Mouse (Mus musculus) skeletal muscle tissue, adult 2 months (tissue): ENCODE measurements around the gene Exosc5.

Source experiments
- DNase-seq: peaks from one replicate; pipeline ENCODE4 v3.0.0-alpha.2; 2012; ENCODE audit warnings: low read depth, low spot score

The Exosc5 gene

GRCm38 (mm10) chr7:25705801-25706251 lies 46.9 kb downstream of the Exosc5 start:
- DNase-seq, result no peak

GRCm38 (mm10) chr7:25706578-25707170 lies 47.7 kb downstream of the Exosc5 start:
- no peak for DNase-seq

DNA sequence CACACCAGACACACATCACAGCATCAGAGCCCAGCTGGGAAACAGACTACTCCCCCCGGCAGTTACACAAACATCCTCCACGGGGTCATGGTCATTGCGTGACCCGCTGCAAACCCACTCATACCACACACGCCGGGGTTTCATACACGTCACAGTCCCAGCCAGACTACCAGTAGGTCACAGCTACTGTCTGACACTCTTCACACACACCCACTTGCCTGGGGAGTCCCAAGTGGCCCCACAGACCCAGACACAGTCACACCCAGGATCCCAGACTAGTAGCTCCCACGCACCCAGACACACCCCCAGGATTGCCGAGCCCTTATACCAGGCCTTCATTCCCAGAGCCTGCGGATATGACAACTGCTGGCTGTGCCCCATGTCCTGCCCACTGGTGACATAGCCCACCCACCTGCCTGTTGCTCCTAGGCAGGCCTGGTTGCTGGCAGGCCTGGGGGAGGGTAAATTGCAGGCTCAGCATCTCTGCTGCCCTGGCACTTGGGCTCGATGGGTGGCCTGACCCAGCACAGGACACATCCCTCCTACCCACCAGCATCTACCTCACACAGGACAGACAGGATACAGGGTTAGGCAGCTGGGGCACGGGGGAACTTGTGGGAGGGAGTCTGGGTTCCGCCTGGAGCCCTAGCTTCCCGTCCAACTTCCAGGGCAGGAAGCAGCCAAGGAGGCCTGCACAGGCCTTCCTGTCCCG lies 48.8 kb downstream of the Exosc5 start:
- DNase-seq, result no peak

GRCm38 (mm10) chr7:25709961-25710360 lies 51.0 kb downstream of the Exosc5 start:
- DNase-seq, result no peak

- no peak for DNase-seq
These were observed 51.7 kb downstream of the Exosc5 start for GRCm38 (mm10) chr7:25710519-25711130.

- DNase-seq, result no peak
These were observed 52.2 kb downstream of the Exosc5 start for GRCm38 (mm10) chr7:25711165-25711564.

DNA sequence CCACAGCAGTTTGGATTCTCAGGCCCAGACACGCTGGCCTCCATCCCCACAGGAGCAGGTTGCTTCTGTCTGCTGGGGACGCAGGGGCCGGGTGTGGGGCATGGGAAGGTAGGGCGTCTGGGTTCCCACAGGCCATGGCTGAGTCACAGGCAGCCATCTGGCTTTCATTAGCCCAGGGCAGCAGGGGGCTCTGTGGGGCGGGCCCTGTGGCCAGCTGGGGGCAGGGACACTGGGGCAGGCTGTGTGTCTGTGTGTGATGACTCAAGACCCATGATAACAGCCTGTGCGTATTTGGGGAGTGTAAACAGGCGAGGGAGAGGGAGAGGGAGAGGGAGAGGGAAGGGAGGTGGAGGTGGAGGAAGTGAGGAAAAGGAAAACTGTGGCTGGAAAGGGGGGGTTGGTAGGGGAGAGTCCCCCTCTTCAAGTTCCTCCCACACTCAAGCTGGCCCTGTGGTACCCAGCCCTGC lies 52.8 kb downstream of the Exosc5 start:
- peak; percentile 67 for DNase-seq

- no peak for DNase-seq
These were observed 53.8 kb downstream of the Exosc5 start for GRCm38 (mm10) chr7:25712801-25713200.

DNA sequence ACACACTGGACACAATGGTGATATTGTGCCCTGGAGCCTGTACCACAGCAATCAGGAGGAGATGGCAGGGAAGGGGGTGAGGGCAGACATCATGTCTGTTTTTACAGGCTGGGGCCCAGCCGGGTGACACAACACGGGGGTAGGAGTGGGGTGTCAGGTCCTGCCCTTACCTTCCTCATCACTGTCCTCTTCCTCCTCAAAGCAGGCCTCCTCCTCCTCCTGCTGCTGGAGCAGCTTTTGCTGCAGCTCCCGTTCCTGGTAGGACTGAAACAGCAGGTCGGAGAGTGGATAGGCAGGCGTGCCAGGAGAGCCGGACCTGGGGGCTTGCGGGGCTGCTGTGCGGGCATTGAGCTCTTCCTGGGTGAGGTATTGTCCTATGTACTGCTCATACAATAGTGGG lies 55.6 kb downstream of the Exosc5 start:
- DNase-seq, result no peak

GRCm38 (mm10) chr7:25715731-25716271 lies 56.8 kb downstream of the Exosc5 start:
- DNase-seq, result no peak

GRCm38 (mm10) chr7:25717478-25717877 lies 58.5 kb downstream of the Exosc5 start:
- DNase-seq, result no peak

- peak; percentile 97 for DNase-seq
These were observed 59.9 kb downstream of the Exosc5 start, which contains the start of gene Ccdc97 for GRCm38 (mm10) chr7:25718788-25719417. Gene Ccdc97, minus strand, starts transcription at chr7:25719088.

GRCm38 (mm10) chr7:25719761-25720610 lies 61.0 kb downstream of the Exosc5 start:
- DNase-seq, result peak; percentile 70

- DNase-seq, result no peak
These were observed 61.8 kb downstream of the Exosc5 start for GRCm38 (mm10) chr7:25720760-25721159.
